Mouse (Mus musculus): ENCODE measurements around the gene Rhbdl1. TPM values are rescaled to one million over a fixed set of nuclear protein-coding genes. Genes with fewer than 3 reads are reported as not detected.

The Rhbdl1 gene
- total RNA-seq, 2 experiments from 2014 or later = 2.3 to 2.5 TPM

Other genes starting within 250 kb of the Rhbdl1 start
- gene Gng13, start 120.1 kb downstream of the Rhbdl1 start, total RNA-seq (2023) = not detected
- 10 to 100 TPM; 20.2 to 26.7 TPM for gene Chtf18, start 109.9 kb downstream of the Rhbdl1 start, total RNA-seq (2023)
- gene Rpusd1, start 109.6 kb downstream of the Rhbdl1 start, total RNA-seq (2023) = 1 to 10 TPM; 6.4 TPM
- gene Mslnl, start 101.3 kb downstream of the Rhbdl1 start, total RNA-seq (2023) = not detected
- gene Msln, start 82.9 kb downstream of the Rhbdl1 start, total RNA-seq (2023) = not detected
- 10 to 100 TPM; 20.6 to 26.5 TPM for gene Narfl, start 63.5 kb downstream of the Rhbdl1 start, total RNA-seq (2023)
- gene Haghl, start 51.6 kb downstream of the Rhbdl1 start, total RNA-seq (2023) = 10 to 100 TPM; 10.6 to 16.5 TPM
- not detected for gene Ccdc78, start 50.7 kb downstream of the Rhbdl1 start, total RNA-seq (2023)
- gene Fam173a, start 44.4 kb downstream of the Rhbdl1 start, total RNA-seq (2023) = 10 to 100 TPM; 33.6 to 34.8 TPM
- gene AC134908.4, start 41.6 kb downstream of the Rhbdl1 start, total RNA-seq (2023) = under 1 TPM in 1 of 2 experiments, not detected in 1; 0.66 TPM
- 10 to 100 TPM; 16.1 to 17.2 TPM for gene Metrn, start 40.2 kb downstream of the Rhbdl1 start, total RNA-seq (2023)
- not detected for gene Fbxl16, start 28.2 kb downstream of the Rhbdl1 start, total RNA-seq (2023)
- 10 to 100 TPM; 13.2 to 15.2 TPM for gene Wdr24, start 13.7 kb downstream of the Rhbdl1 start, total RNA-seq (2023)
- gene Jmjd8, start 8.4 kb downstream of the Rhbdl1 start, total RNA-seq (2023) = 10 to 100 TPM; 12.4 to 16.8 TPM
- gene Stub1, start 3.9 kb downstream of the Rhbdl1 start, total RNA-seq (2023) = 10 to 100 TPM; 45.6 to 55.2 TPM
- 1 to 10 TPM; 2.7 to 4.2 TPM for gene Gm20683, start 4.5 kb upstream of the Rhbdl1 start, total RNA-seq (2023)
- gene Rhot2, start 7.6 kb upstream of the Rhbdl1 start, total RNA-seq (2023) = 10 to 100 TPM; 37.5 to 40.0 TPM
- 10 to 100 TPM; 28.2 to 31.0 TPM for gene Wdr90, start 24.2 kb upstream of the Rhbdl1 start, total RNA-seq (2023)
- gene Mcrip2, start 31.5 kb upstream of the Rhbdl1 start, total RNA-seq (2023) = 1 to 10 TPM; 3.8 to 4.2 TPM
- gene Mettl26, start 37.8 kb upstream of the Rhbdl1 start, total RNA-seq (2023) = 10 to 100 TPM; 10.2 to 10.3 TPM
- 1 to 10 TPM; 2.5 to 3.8 TPM for gene Wfikkn1, start 43.6 kb upstream of the Rhbdl1 start, total RNA-seq (2023)
- 10 to 100 TPM; 16.6 to 19.2 TPM for gene Rab40c, start 82.4 kb upstream of the Rhbdl1 start, total RNA-seq (2023)
- gene Pigq, start 107.6 kb upstream of the Rhbdl1 start, total RNA-seq (2023) = 100 to 1,000 TPM in 1 of 2 experiments, 10 to 100 TPM in 1; 70.2 to 101 TPM
- under 1 TPM; 0.20 to 0.93 TPM for gene Nhlrc4, start 107.7 kb upstream of the Rhbdl1 start, total RNA-seq (2023)
- gene A930017K11Rik, start 115.3 kb upstream of the Rhbdl1 start, total RNA-seq (2023) = not detected
- gene Capn15, start 148.5 kb upstream of the Rhbdl1 start, total RNA-seq (2023) = 10 to 100 TPM; 17.0 to 22.0 TPM
- gene Rab11fip3, start 232.3 kb upstream of the Rhbdl1 start, total RNA-seq (2023) = 1 to 10 TPM; 1.7 to 1.9 TPM

All from neutrophil, adult 83 days (primary cell).